Mouse (Mus musculus) embryonic facial prominence, embryonic 13.5 days (tissue): ENCODE results near the gene Fam207a. TPM values are rescaled to one million over a fixed set of nuclear protein-coding genes. Genes with fewer than 3 reads are reported as not detected.

Source experiments
- ATAC-seq: fragments of 200-750 bp; cut with Nextera tagmentation; 2 replicates; pipeline ENCODE4 v1.8.0; 2017; ENCODE audit warnings: low read depth; ENCODE audit not compliant: insufficient number of reproducible peaks, insufficient read depth, low FRiP score, low TSS enrichment
- H3K27ac ChIP-seq: fragments of 300-500 bp; sonication (generic); 2 replicates; pipeline ENCODE4 v1.5.1; 2015; ENCODE audit warnings: moderate library complexity, mild to moderate bottlenecking, inconsistent platforms
- H3K27me3 ChIP-seq: fragments of 300-500 bp; sonication (generic); 2 replicates; pipeline ENCODE4 v1.6.1; 2015; ENCODE audit warnings: mild to moderate bottlenecking, inconsistent platforms
- H3K36me3 ChIP-seq: fragments of 300-500 bp; sonication (generic); 2 replicates; pipeline ENCODE4 v1.6.1; 2015; ENCODE audit warnings: mild to moderate bottlenecking, inconsistent platforms
- H3K4me1 ChIP-seq: fragments of 300-500 bp; sonication (generic); 2 replicates; pipeline ENCODE4 v1.6.1; 2015; ENCODE audit warnings: inconsistent platforms
- H3K4me2 ChIP-seq: fragments of 300-500 bp; sonication (generic); 2 replicates; pipeline ENCODE4 v1.6.1; 2015; ENCODE audit warnings: moderate library complexity, mild to moderate bottlenecking, inconsistent platforms
- H3K4me3 ChIP-seq: fragments of 300-500 bp; sonication (generic); 2 replicates; pipeline ENCODE4 v1.5.1; 2015; ENCODE audit warnings: mild to moderate bottlenecking, inconsistent platforms
- H3K9ac ChIP-seq: fragments of 300-500 bp; sonication (generic); 2 replicates; pipeline ENCODE4 v1.6.1; 2015; ENCODE audit warnings: mild to moderate bottlenecking, inconsistent platforms
- H3K9me3 ChIP-seq: fragments of 300-500 bp; sonication (generic); 2 replicates; pipeline ENCODE4 v1.6.1; 2016; ENCODE audit warnings: inconsistent platforms
- WGBS: fragments of 180-500 bp; shearing (Covaris S2); methylation state at CpG from one replicate; pipeline ENCODE4 v1.1.7; 2015; ENCODE audit warnings: mixed read lengths; 5-methylcytosine and 5-hydroxymethylcytosine counted together
- polyA plus RNA-seq: library from polyadenylated mRNA; unstranded; fragments of >200 nt; fragmentation: Nextera tagmentation; extraction: Ambion mirVana; gene quantifications from 2 replicates; pipeline ENCODE4 v1.2.1, GENCODE M21; 2015

Fam207a gene
- polyA plus RNA-seq, 1 experiment from 2014 or later: 41.5 TPM

DNA sequence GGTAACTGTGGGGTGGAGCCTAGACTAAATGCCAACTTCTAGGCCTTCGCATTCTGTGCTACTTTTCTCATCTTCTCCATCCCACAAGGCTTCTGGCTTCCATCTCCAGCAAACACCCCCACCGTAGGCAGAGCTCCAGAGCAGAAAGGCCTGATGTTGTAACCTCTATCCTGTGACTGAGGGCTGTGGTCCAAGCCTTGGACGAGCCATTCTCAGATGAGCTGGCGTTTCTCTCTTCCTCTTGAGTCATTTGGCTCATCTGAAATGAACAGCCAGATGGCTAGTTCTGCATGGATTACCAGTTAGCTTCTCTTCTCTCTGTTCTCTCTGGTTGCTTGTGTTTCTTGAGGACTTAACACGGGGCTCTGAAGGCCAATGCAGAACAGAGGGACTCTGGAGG, 29.3 kb upstream of the Fam207a start:
- no peaks in the 10 kb centered on the region for H3K4me1 ChIP-seq
- no peak overlapping the region for H3K27ac ChIP-seq
- H3K27me3 ChIP-seq: no peaks in the 10 kb centered on the region
- H3K9ac ChIP-seq: no peak overlapping the region
- no peaks in the 10 kb centered on the region for H3K36me3 ChIP-seq
- H3K4me2 ChIP-seq: no peak overlapping the region
- no peaks in the 10 kb centered on the region for H3K9me3 ChIP-seq
- no peak for ATAC-seq
- no peak overlapping the region for H3K4me3 ChIP-seq
- WGBS: 79% methylated on average over 5 of the region's 5 CpGs

GRCm38 (mm10) chr10:77543226-77543625, 27.6 kb upstream of the Fam207a start:
- Histone ChIP-seq H3K4me1 (no peaks in the 10 kb centered on the region), H3K9ac (no peak overlapping the region), H3K4me3 (no peak overlapping the region), H3K4me2 (no peak overlapping the region), H3K27me3 (no peaks in the 10 kb centered on the region), H3K36me3 (no peaks in the 10 kb centered on the region), H3K9me3 (no peaks in the 10 kb centered on the region), H3K27ac (no peak overlapping the region)
- 39% methylated on average over 7 of the region's 7 CpGs for WGBS
- no peak for ATAC-seq

- WGBS: 77% methylated on average over 10 of the region's 10 CpGs
- ATAC-seq: no peak
- H3K4me1 ChIP-seq: no peaks in the 10 kb centered on the region
These were observed 26.5 kb upstream of the Fam207a start for GRCm38 (mm10) chr10:77541864-77542666.

DNA sequence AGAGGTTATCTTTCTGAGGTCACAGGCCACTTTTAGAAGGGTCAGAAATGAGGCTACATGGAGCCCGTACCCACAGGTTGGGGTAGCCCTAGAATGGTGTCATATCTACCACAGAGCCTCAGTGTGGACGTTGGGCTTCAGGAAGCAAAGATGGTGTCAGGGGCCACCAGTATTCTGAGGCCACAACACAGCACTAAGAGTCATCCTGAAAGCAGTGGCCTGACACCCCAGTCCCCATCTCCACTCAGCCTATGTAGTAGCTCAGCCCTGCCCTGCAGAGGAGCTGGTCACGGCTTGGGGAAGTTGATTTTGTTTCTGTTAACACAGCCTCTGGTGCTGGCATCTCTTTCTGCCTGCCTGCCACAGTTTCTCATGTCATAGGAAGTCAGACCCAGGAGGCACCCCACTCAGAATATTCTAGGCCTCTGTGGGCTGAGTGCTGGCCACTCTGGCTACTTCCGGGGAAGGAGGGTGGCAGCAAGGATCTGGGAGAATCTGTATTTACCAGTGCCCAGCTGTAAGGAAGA, 25.1 kb upstream of the Fam207a start:
- Histone ChIP-seq H3K27ac (no peak overlapping the region), H3K4me2 (no peak overlapping the region), H3K36me3 (no peaks in the 10 kb centered on the region), H3K9ac (no peak overlapping the region), H3K4me1 (no peaks in the 10 kb centered on the region), H3K9me3 (no peaks in the 10 kb centered on the region), H3K27me3 (no peaks in the 10 kb centered on the region), H3K4me3 (no peak overlapping the region)
- 80% methylated on average over 4 of the region's 4 CpGs for WGBS
- no peak for ATAC-seq

More at GRCm38 (mm10) chr10:77541864-77542666, 26.5 kb upstream of the Fam207a start:
- H3K9me3 ChIP-seq: no peaks in the 10 kb centered on the region
- H3K9ac ChIP-seq: no peak overlapping the region
- no peak overlapping the region for H3K4me2 ChIP-seq
- H3K27me3 ChIP-seq: no peaks in the 10 kb centered on the region
- no peaks in the 10 kb centered on the region for H3K36me3 ChIP-seq
- no peak overlapping the region for H3K27ac ChIP-seq
- no peak overlapping the region for H3K4me3 ChIP-seq

GRCm38 (mm10) chr10:77539320-77539945, 23.8 kb upstream of the Fam207a start:
- ATAC-seq: no peak

GRCm38 (mm10) chr10:77537215-77538209, 21.9 kb upstream of the Fam207a start:
- 83% methylated on average over 11 of the region's 11 CpGs for WGBS
- Histone ChIP-seq H3K4me1 (no peaks in the 10 kb centered on the region), H3K36me3 (no peaks in the 10 kb centered on the region), H3K4me3 (no peak overlapping the region), H3K4me2 (no peak overlapping the region), H3K27ac (no peak overlapping the region), H3K9me3 (no peaks in the 10 kb centered on the region), H3K9ac (no peak overlapping the region), H3K27me3 (no peaks in the 10 kb centered on the region)
- ATAC-seq: no peak

More at GRCm38 (mm10) chr10:77539320-77539945, 23.8 kb upstream of the Fam207a start:
- H3K27ac ChIP-seq: no peak overlapping the region
- no peaks in the 10 kb centered on the region for H3K36me3 ChIP-seq
- 73% methylated on average over 7 of the region's 7 CpGs for WGBS
- no peak overlapping the region for H3K4me3 ChIP-seq
- H3K9me3 ChIP-seq: no peaks in the 10 kb centered on the region
- H3K4me1 ChIP-seq: no peaks in the 10 kb centered on the region
- no peaks in the 10 kb centered on the region for H3K27me3 ChIP-seq
- H3K9ac ChIP-seq: no peak overlapping the region
- H3K4me2 ChIP-seq: no peak overlapping the region

- H3K9me3 ChIP-seq: no peaks in the 10 kb centered on the region
- no peak overlapping the region for H3K4me3 ChIP-seq
- no peak for ATAC-seq
- no peak overlapping the region for H3K9ac ChIP-seq
- H3K27me3 ChIP-seq: no peaks in the 10 kb centered on the region
- WGBS: 77% methylated on average over 8 of the region's 8 CpGs
- no peak overlapping the region for H3K27ac ChIP-seq
- no peaks in the 10 kb centered on the region for H3K36me3 ChIP-seq
- H3K4me2 ChIP-seq: no peak overlapping the region
- H3K4me1 ChIP-seq: no peaks in the 10 kb centered on the region
These were observed 21.1 kb upstream of the Fam207a start for GRCm38 (mm10) chr10:77536727-77537126.

GRCm38 (mm10) chr10:77532020-77532413, 16.4 kb upstream of the Fam207a start:
- WGBS: 81% methylated on average over 1 of the region's 1 CpGs
- Histone ChIP-seq H3K27ac (no peak overlapping the region), H3K27me3 (no peaks in the 10 kb centered on the region), H3K4me3 (no peak overlapping the region), H3K4me1 (no peaks in the 10 kb centered on the region), H3K9ac (no peak overlapping the region), H3K9me3 (no peaks in the 10 kb centered on the region), H3K4me2 (no peak overlapping the region), H3K36me3 (no peaks in the 10 kb centered on the region)
- ATAC-seq: no peak

GRCm38 (mm10) chr10:77531026-77532019, 15.7 kb upstream of the Fam207a start:
- Histone ChIP-seq H3K27ac (no peak overlapping the region), H3K36me3 (no peaks in the 10 kb centered on the region), H3K9ac (no peak overlapping the region), H3K4me3 (no peak overlapping the region), H3K9me3 (no peaks in the 10 kb centered on the region), H3K4me2 (no peak overlapping the region), H3K4me1 (no peaks in the 10 kb centered on the region), H3K27me3 (no peaks in the 10 kb centered on the region)
- WGBS: 72% methylated on average over 6 of the region's 6 CpGs
- no peak for ATAC-seq

DNA sequence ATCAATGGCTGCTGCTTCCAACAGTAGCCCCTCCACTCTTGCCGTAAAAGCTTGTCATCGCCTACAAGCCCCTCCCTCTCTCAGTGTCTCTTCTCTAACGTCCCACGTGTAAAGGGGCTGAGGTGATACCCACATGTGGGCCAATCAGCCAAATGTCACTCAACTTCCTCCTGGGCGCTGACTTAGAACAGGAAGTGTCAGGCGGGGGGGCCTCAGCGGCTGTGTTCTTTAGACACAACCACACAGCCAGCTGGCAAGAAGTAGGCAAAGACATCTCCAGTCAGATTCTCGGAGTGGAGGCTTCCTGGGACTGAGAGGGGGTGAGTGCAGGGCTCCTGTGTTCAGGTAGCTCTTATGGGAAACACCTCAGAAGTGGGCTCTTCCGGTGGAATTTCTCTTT, 14.6 kb upstream of the Fam207a start, which contains the start of gene Itgb2:
TSS of gene Itgb2 (plus strand) at position 113 of the 400 bp plus-strand sequence.
- Histone ChIP-seq H3K4me2 (no peak within 1 kb of the TSS), H3K9ac (no peak within 1 kb of the TSS), H3K4me3 (no peak within 1 kb of the TSS), H3K36me3 (no peaks in the 10 kb centered on the region), H3K9me3 (no peaks in the 10 kb centered on the region), H3K27me3 (no peaks in the 10 kb centered on the region), H3K4me1 (no peaks in the 10 kb centered on the region), H3K27ac (no peak within 1 kb of the TSS)
- no peak for ATAC-seq
- WGBS: 64% methylated on average over 9 of the region's 9 CpGs
